Mouse (Mus musculus) heart, postnatal 0 days (tissue): Measurements from ENCODE around the gene C1qtnf5.

Experiments
- CTCF ChIP-seq: IDR thresholded peaks from 2 replicates; pipeline ENCODE4 v1.5.1; 2016; ENCODE audit warnings: antibody characterized with exemption, control low read depth, low read depth
- EP300 ChIP-seq: IDR thresholded peaks from 2 replicates; pipeline ENCODE4 v1.6.1; 2016; ENCODE audit warnings: antibody characterized with exemption, low read depth

GRCm38 (mm10) chr9:44126746-44127145 is 19.7 kb downstream of the C1qtnf5 start:
- TF ChIP-seq CTCF (no peak), EP300 (no peak)
